Mouse (Mus musculus) embryonic facial prominence, embryonic 13.5 days (tissue): ENCODE results near the gene Sox5. TPM values are rescaled to one million over a fixed set of nuclear protein-coding genes. Genes with fewer than 3 reads are reported as not detected.
A peak's percentile ranks its signal among the peaks of the same experiment; 100 is the strongest.

Experiments
- ATAC-seq: fragments of 200-750 bp; cut with Nextera tagmentation; 2 replicates; pipeline ENCODE4 v1.8.0; 2017; ENCODE audit warnings: low read depth; ENCODE audit not compliant: insufficient number of reproducible peaks, insufficient read depth, low FRiP score, low TSS enrichment
- H3K27ac ChIP-seq: fragments of 300-500 bp; sonication (generic); 2 replicates; pipeline ENCODE4 v1.5.1; 2015; ENCODE audit warnings: moderate library complexity, mild to moderate bottlenecking, inconsistent platforms
- H3K27me3 ChIP-seq: fragments of 300-500 bp; sonication (generic); 2 replicates; pipeline ENCODE4 v1.6.1; 2015; ENCODE audit warnings: mild to moderate bottlenecking, inconsistent platforms
- H3K36me3 ChIP-seq: fragments of 300-500 bp; sonication (generic); 2 replicates; pipeline ENCODE4 v1.6.1; 2015; ENCODE audit warnings: mild to moderate bottlenecking, inconsistent platforms
- H3K4me1 ChIP-seq: fragments of 300-500 bp; sonication (generic); 2 replicates; pipeline ENCODE4 v1.6.1; 2015; ENCODE audit warnings: inconsistent platforms
- H3K4me2 ChIP-seq: fragments of 300-500 bp; sonication (generic); 2 replicates; pipeline ENCODE4 v1.6.1; 2015; ENCODE audit warnings: moderate library complexity, mild to moderate bottlenecking, inconsistent platforms
- H3K4me3 ChIP-seq: fragments of 300-500 bp; sonication (generic); 2 replicates; pipeline ENCODE4 v1.5.1; 2015; ENCODE audit warnings: mild to moderate bottlenecking, inconsistent platforms
- H3K9ac ChIP-seq: fragments of 300-500 bp; sonication (generic); 2 replicates; pipeline ENCODE4 v1.6.1; 2015; ENCODE audit warnings: mild to moderate bottlenecking, inconsistent platforms
- H3K9me3 ChIP-seq: fragments of 300-500 bp; sonication (generic); 2 replicates; pipeline ENCODE4 v1.6.1; 2016; ENCODE audit warnings: inconsistent platforms
- WGBS: fragments of 180-500 bp; shearing (Covaris S2); methylation state at CpG from one replicate; pipeline ENCODE4 v1.1.7; 2015; ENCODE audit warnings: mixed read lengths; 5-methylcytosine and 5-hydroxymethylcytosine counted together
- polyA plus RNA-seq: library from polyadenylated mRNA; unstranded; fragments of >200 nt; fragmentation: Nextera tagmentation; extraction: Ambion mirVana; gene quantifications from 2 replicates; pipeline ENCODE4 v1.2.1, GENCODE M21; 2015

Gene Sox5
- polyA plus RNA-seq, 1 experiment from 2014 or later, result 55.6 TPM

DNA sequence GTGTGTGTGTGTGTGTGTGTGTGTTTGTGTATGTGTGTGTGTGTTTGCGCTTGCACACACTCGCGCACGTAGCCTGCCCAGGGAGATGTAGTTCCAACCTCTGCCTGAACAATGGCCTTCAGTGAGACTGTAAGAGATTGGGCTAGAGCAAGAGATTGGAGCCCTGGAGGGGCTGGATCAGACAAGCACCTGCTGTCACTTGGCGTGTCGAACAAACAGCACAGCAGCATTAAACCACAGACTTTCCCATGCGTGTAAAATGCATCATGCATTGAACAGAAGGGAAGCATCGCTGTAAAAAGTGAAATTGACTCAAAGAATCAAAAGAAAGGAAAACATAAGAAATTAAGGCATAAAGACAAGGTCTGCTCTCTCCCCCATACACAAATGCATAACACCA lies 11.1 kb upstream of the Sox5 start:
- Histone ChIP-seq H3K36me3 (no peaks in the 10 kb centered on the region), H3K9ac (no peak overlapping the region), H3K9me3 (no peaks in the 10 kb centered on the region), H3K4me1 (peaks cover 5% of the 10 kb centered on the region), H3K4me2 (no peak overlapping the region), H3K27ac (no peak overlapping the region), H3K4me3 (no peak overlapping the region), H3K27me3 (peaks cover 44% of the 10 kb centered on the region)
- 84% methylated on average over 8 of the region's 8 CpGs for WGBS
- ATAC-seq, result no peak

DNA sequence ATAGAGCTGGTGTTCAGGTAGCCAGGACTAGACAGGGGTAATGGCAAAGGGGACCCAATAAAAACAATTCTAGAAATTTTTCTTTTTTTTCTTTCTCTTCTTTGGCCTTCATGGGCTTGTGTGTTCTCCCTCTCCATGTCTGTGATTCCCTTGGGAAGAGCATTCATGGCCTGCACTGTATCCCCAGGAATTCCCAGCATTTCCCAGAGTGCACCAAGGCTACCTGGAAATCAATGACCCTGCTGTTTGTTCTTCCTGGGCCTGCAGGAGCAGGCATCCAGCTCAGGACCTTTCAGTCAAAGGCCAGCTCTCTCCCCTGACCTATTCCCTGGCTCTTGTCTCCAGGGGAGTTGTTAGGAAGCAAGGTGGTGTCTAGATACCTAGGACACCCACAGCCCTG lies 1.5 kb upstream of the Sox5 start:
- H3K4me2 ChIP-seq, result peak overlapping the region; percentile 94; the same call in 1 of the 2 replicates

DNA sequence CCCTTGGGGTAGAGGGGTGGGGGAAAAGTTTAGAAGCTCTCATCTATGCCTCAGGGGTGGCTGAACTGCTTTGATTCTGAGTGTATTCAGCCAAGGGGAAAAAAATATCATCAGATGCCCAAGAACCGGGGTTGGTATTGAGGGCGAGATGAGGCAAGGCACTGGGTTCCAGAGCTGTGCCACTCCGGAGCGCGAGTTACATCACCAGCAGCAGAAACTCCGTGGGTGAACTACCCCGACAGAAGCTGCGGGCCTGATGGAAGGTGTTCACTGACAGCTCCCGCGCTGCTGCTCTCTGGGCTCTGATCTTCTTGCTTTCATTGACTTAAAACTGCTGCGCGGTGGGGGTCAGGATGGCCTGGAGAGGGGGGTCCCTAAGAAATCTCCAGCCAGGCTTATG lies 1.1 kb upstream of the Sox5 start:
- Histone ChIP-seq H3K27ac (no peak overlapping the region), H3K4me3 (peak overlapping the region; percentile 76), H3K4me2 (peak overlapping the region; percentile 94), H3K9me3 (no peaks in the 10 kb centered on the region), H3K27me3 (peaks cover 53% of the 10 kb centered on the region), H3K36me3 (no peaks in the 10 kb centered on the region), H3K4me1 (peaks cover 18% of the 10 kb centered on the region), H3K9ac (peak overlapping the region; percentile 76; the same call in 1 of the 2 replicates)
- WGBS, result 7% methylated on average over 12 of the region's 12 CpGs
- no peak for ATAC-seq

More for the DNA sequence above, 1.5 kb upstream of the Sox5 start:
- Histone ChIP-seq H3K9me3 (no peaks in the 10 kb centered on the region), H3K27ac (no peak overlapping the region), H3K27me3 (peaks cover 53% of the 10 kb centered on the region), H3K4me3 (peak overlapping the region; percentile 76; the same call in 1 of the 2 replicates), H3K4me1 (peaks cover 18% of the 10 kb centered on the region), H3K9ac (no peak overlapping the region), H3K36me3 (no peaks in the 10 kb centered on the region)
- no peak for ATAC-seq

DNA sequence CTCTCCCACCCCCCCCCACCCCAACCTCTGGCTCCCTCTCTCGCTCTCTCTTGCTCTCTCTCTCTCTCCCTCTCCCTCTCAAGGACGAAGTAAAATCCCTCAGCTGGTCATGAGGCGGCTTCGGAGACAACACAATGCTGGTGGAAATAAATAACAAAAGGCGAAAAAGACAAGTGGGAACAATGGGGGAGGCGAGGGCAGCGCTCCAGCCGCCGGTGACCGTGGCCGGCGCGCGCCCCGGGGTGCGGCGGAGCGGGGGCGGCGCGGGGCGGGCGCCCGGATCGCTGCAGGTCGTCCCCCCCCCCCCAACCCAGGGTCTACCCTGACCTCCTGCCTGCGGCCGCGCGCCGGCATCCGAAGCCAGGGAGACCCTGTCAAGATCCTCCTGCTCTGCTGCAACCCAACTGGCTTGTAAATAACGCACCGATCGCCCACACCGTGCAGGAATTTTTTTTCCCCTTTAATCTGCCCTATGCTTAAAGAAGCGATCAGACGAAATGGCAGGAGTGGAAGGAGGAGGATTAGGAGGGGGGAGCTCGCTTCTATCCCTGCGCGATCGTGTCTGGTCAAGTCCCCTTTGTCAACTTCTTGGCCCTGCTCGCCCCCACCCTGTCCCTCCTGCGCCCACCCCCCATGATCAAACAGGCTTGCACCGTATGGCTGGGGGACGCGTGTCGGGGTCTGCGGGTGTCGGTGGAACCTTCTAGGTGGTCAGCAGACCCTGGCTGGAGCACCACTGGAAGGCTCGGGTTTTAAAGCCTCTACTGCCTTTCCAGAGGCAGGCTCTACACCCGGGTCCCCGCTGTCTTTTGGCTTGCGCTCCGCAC lies 467 bp upstream of the Sox5 start:
- peak overlapping the region; percentile 76 for H3K4me3 ChIP-seq
- no peak for ATAC-seq
- peak overlapping the region; percentile 76 for H3K9ac ChIP-seq
- H3K27ac ChIP-seq, result no peak overlapping the region
- peaks cover 18% of the 10 kb centered on the region for H3K4me1 ChIP-seq
- peak overlapping the region; percentile 94 for H3K4me2 ChIP-seq
- no peaks in the 10 kb centered on the region for H3K9me3 ChIP-seq
- H3K27me3 ChIP-seq, result peaks cover 49% of the 10 kb centered on the region
- no peaks in the 10 kb centered on the region for H3K36me3 ChIP-seq
- under 1% methylated on average over 54 of the region's 55 CpGs for WGBS

DNA sequence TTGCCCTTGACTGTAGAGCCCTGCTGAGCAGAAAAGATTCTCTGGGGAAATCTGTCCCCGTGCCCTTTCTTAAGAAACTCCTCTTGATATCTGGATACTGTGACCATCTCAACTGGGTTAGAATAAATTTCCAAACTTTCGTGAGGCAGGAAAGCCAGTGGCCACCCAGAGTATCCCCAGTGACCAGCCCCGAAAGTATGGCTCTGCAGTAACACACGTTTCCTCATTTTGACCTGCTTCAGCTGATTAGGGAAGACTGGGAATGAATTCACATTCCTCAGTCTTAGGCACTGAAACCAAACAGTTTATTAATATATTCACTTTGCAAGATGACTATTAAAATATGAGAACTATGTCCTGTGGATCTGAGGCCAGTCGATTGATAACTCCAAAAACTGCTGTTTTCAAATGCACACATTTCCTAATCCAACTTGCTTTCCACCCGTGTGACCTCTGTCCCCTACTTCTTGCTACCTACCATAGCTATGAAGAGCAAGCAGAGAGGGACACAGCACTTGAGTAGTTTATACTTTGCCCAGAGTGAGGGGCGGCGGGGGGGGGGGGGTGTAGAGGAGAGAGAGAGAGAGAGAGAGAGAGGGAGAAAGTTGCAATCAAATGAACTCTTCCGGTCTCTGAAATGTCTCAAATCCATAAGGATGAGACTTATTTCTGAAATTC lies 1.0 kb downstream of the Sox5 start:
- ATAC-seq, result no peak
- Histone ChIP-seq H3K36me3 (no peaks in the 10 kb centered on the region), H3K9ac (peak overlapping the region; percentile 76), H3K9me3 (no peaks in the 10 kb centered on the region), H3K4me1 (peaks cover 18% of the 10 kb centered on the region), H3K4me3 (peak overlapping the region; percentile 76), H3K27ac (no peak overlapping the region), H3K27me3 (peaks cover 50% of the 10 kb centered on the region), H3K4me2 (peak overlapping the region; percentile 94)
- WGBS, result 28% methylated on average over 9 of the region's 9 CpGs

DNA sequence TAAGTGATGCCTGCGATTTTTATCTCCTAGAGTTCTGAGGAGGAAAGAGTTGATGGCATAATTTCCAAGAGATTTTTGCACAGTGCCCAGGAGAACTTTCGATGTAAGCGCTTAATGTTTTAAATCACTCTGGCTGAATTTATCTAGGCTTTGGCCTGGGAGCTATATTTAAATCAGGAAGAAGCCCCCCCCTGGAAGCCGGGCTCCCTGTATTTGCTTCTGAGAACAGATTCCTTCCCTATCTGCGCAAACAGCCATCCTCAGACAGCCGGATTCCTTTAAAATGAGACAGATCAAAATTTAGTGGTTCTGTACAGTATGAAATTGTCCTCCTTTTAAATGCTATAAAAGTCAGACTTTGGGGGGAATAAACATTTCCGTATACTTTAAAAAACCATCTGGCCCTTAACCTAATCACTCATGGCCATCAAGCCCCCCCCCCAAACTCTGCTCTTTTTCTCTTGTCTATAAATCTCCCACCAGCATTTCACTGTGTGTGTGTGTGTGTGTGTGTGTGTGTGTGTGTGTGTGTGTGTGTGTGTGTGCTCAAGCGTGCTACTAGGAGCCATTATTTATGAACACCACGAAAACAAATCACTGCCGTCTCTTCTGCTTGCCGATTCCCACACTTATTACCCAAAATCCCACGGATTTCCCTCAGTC lies 1.7 kb downstream of the Sox5 start:
- no peaks in the 10 kb centered on the region for H3K36me3 ChIP-seq
- H3K4me3 ChIP-seq, result peak overlapping the region; percentile 76
- H3K9me3 ChIP-seq, result no peaks in the 10 kb centered on the region
- peak overlapping the region; percentile 94; the same call in 1 of the 2 replicates for H3K4me2 ChIP-seq
- H3K27me3 ChIP-seq, result peaks cover 53% of the 10 kb centered on the region
- no peak overlapping the region for H3K9ac ChIP-seq
- 51% methylated on average over 12 of the region's 12 CpGs for WGBS
- H3K4me1 ChIP-seq, result peaks cover 18% of the 10 kb centered on the region
- ATAC-seq, result no peak
- no peak overlapping the region for H3K27ac ChIP-seq

DNA sequence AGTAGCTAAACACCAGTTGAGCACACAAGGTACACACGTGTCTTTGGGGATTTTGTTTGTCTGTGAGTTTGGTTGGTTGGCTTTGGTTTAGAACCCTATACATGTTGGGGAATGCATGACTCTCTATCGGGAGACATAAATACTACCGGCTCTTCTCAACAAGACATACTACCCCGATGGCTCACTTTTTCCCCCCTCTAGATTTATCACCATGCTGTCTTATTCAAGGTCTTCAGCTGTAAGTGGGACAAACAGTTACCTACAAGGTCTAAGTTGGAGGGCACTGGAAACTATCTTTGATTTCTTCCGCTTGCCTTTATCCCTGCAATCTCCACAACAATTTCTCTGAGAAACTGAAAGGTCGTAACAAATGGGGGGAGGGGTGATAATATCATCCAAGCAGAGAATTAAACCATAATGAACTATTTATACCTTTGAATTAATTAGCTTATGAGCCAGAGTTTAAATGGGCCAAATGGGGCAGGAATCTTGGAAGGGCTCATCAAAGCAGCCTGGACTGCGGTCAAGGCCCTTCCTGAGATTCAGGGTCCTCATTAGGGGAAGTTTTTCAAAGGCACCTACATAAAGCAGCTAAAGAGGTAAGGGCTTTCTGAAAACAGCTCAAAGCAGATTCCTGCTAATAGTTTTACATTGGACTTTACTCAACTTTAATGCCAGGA lies 4.3 kb downstream of the Sox5 start:
- Histone ChIP-seq H3K4me3 (no peak overlapping the region), H3K9ac (no peak overlapping the region), H3K4me2 (no peak overlapping the region), H3K27ac (no peak overlapping the region), H3K36me3 (no peaks in the 10 kb centered on the region), H3K9me3 (no peaks in the 10 kb centered on the region), H3K4me1 (peaks cover 11% of the 10 kb centered on the region), H3K27me3 (peaks cover 33% of the 10 kb centered on the region)
- no peak for ATAC-seq
- 89% methylated on average over 7 of the region's 7 CpGs for WGBS

DNA sequence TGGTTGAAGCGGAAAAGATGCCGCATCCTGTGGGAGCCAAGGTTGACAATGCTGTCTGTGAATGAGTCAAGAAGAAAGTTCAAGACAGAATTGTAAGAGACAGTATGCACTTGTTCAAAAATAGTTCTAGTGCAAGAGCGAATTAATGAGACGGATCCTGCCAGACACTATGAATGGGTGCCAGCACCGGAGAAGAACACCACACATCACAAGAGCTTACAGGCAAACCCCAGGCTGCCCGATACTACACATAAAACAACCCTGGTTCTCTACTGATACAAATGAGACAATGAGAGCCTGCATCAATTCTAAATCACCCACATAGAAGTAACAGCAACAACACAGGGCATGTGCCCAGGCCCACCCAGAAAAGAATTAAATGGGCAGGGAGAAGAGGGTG lies 8.0 kb downstream of the Sox5 start:
- Histone ChIP-seq H3K4me3 (no peak overlapping the region), H3K9me3 (no peaks in the 10 kb centered on the region), H3K27me3 (peaks cover 34% of the 10 kb centered on the region), H3K4me2 (no peak overlapping the region), H3K36me3 (no peaks in the 10 kb centered on the region), H3K9ac (no peak overlapping the region), H3K4me1 (peaks cover 7% of the 10 kb centered on the region; the same call in 1 of the 2 replicates), H3K27ac (no peak overlapping the region)
- ATAC-seq, result no peak
- 94% methylated on average over 6 of the region's 6 CpGs for WGBS

DNA sequence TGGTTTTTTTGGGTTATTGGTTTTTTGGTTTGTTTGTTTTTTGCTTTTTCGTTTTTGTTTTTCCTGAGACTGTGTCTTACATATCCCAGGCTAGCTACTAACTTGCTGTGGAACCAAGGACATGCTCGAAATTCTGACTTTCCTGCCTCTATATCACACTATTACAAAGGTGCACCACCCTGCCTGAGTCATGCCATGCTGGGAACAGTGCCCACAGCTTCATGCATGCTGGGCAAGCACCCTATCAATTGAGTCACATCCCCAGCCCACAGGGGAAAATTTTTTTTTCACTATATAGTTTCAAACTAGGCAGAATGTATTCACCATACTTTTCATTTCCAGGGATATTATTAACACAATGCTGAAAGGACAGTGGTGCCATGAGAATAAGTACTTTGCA lies 8.8 kb downstream of the Sox5 start:
- no peaks in the 10 kb centered on the region for H3K36me3 ChIP-seq
- ATAC-seq, result no peak
- H3K9me3 ChIP-seq, result no peaks in the 10 kb centered on the region
- 73% methylated on average over 2 of the region's 2 CpGs for WGBS
- H3K9ac ChIP-seq, result no peak overlapping the region
- H3K4me2 ChIP-seq, result no peak overlapping the region
- peaks cover 7% of the 10 kb centered on the region; the same call in 1 of the 2 replicates for H3K4me1 ChIP-seq
- no peak overlapping the region for H3K27ac ChIP-seq
- peaks cover 41% of the 10 kb centered on the region for H3K27me3 ChIP-seq
- H3K4me3 ChIP-seq, result no peak overlapping the region

DNA sequence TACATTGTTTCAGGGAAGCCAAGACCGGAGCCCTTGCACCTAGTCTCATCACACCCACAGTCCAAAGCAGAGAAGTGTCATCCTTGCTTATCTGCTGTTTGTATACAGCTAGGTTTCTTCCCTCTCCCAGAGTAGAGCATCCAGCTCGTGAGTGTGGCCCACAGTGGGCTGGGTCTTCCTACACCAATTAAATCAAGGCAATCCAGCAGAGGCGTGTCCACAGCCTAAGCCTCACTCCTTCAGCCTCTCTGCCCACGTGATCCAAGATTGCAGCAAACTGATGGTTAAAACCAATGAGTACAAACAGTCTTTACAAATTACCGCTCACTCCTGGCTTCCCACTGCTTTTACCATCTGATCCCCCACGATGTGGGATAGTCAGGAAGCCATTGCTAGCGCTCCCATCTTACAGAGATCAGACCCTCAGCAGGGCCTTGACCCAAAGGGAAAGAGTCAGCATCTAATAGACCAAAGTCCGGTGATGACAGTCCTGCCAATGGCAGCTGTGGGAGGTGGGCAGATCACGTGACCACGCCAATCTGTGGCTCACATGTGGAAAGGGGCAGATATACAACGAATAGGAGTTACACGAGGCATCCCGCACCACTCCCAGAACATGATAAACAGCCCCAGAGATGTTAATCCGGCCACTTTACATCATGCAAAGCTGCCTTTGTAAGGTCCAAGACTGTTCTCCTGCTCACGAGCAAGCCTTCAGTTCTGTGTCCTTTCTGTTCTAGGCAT lies 9.4 kb downstream of the Sox5 start:
- H3K9ac ChIP-seq, result no peak overlapping the region
- no peaks in the 10 kb centered on the region for H3K36me3 ChIP-seq
- H3K4me3 ChIP-seq, result no peak overlapping the region
- H3K27me3 ChIP-seq, result peaks cover 48% of the 10 kb centered on the region
- ATAC-seq, result no peak
- H3K9me3 ChIP-seq, result no peaks in the 10 kb centered on the region
- H3K4me2 ChIP-seq, result no peak overlapping the region
- peaks cover 7% of the 10 kb centered on the region; the same call in 1 of the 2 replicates for H3K4me1 ChIP-seq
- WGBS, result 61% methylated on average over 15 of the region's 15 CpGs
- H3K27ac ChIP-seq, result no peak overlapping the region

DNA sequence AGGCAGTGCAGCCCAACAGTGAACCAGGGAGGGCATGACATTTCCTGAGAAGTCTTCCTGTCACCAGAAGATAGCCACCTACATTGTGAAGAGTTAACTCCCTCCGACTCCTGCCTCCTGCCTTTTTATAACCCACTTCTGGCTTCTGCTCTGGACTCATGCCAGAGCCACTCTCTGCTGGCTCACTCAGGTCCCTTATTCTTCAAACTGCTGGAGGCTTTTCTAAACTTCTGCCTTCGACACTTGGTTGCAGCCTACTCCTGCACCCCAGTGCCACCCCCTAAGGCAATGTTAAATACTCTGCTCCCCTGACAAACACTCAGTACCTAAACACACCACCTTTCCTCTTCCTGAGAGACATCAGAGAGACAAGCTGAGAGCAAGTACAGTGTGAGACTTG lies 12.7 kb downstream of the Sox5 start:
- Histone ChIP-seq H3K27ac (no peak overlapping the region), H3K9ac (no peak overlapping the region), H3K4me3 (no peak overlapping the region), H3K36me3 (no peaks in the 10 kb centered on the region), H3K4me2 (no peak overlapping the region; the same call in 1 of the 2 replicates), H3K4me1 (peaks cover 7% of the 10 kb centered on the region; the same call in 1 of the 2 replicates), H3K9me3 (no peaks in the 10 kb centered on the region), H3K27me3 (peaks cover 36% of the 10 kb centered on the region)
- no peak for ATAC-seq
- 30% methylated on average over 2 of the region's 2 CpGs for WGBS
